Mouse (Mus musculus) testis, adult 2 months (tissue): Measurements from ENCODE around the gene Inpp5k. TPM values are rescaled to one million over a fixed set of nuclear protein-coding genes. Genes with fewer than 3 reads are reported as not detected.
"Not testable (repeated sequence)": the region's sequence is repeated elsewhere in the genome, so short reads cannot be mapped to it uniquely, and the experiment has no call there.

Experiments
- H3K27ac ChIP-seq: fragments of 200-500 bp; 2 replicates; pipeline ENCODE4 v1.5.1; 2012; ENCODE audit warnings: low read depth, low read length; ENCODE audit not compliant: control insufficient read depth, insufficient read depth
- H3K27me3 ChIP-seq: fragments of 200-500 bp; 2 replicates; pipeline ENCODE4 v1.6.1; 2012; ENCODE audit warnings: mild to moderate bottlenecking, low read length, moderate library complexity; ENCODE audit not compliant: control insufficient read depth, insufficient read depth
- H3K36me3 ChIP-seq: fragments of 200-500 bp; 2 replicates; pipeline ENCODE4 v1.6.1; 2012; ENCODE audit warnings: mild to moderate bottlenecking, low read length; ENCODE audit not compliant: control insufficient read depth, insufficient read depth
- H3K4me1 ChIP-seq: fragments of 200-500 bp; 2 replicates; pipeline ENCODE4 v1.6.1; 2012; ENCODE audit warnings: low read length; ENCODE audit not compliant: control insufficient read depth, insufficient read depth
- H3K4me3 ChIP-seq: fragments of 200-500 bp; 2 replicates; pipeline ENCODE4 v1.5.1; 2012; ENCODE audit warnings: low read depth, mild to moderate bottlenecking, low read length, moderate library complexity, mixed read lengths; ENCODE audit not compliant: control insufficient read depth
- CTCF ChIP-seq: fragments of 200-500 bp; IDR thresholded peaks from 2 replicates; pipeline ENCODE4 v1.5.1; 2012; ENCODE audit warnings: low read depth, mild to moderate bottlenecking, inconsistent platforms, low read length, moderate library complexity; ENCODE audit not compliant: control insufficient read depth, insufficient read depth, insufficient replicate concordance
- POLR2A ChIP-seq: fragments of 200-500 bp; IDR thresholded peaks from 2 replicates; pipeline ENCODE4 v1.6.1; 2012; ENCODE audit warnings: low read depth, mild to moderate bottlenecking, inconsistent platforms, low read length, moderate library complexity; ENCODE audit not compliant: control insufficient read depth
- polyA plus RNA-seq: library from polyadenylated mRNA; depleted of rRNA; stranded (reverse); fragments of >200 nt; gene quantifications from 2 replicates; pipeline ENCODE4 v1.2.3, GENCODE M21; 2012; rRNA removed

The Inpp5k gene
- polyA plus RNA-seq, 1 experiment, result 128 TPM

- Histone ChIP-seq H3K36me3 (no peaks in the 10 kb centered on the region), H3K27ac (no peak overlapping the region), H3K4me1 (peaks cover 4% of the 10 kb centered on the region), H3K27me3 (no peaks in the 10 kb centered on the region), H3K4me3 (no peak overlapping the region)
- TF ChIP-seq CTCF (no peak), POLR2A (no peak)
These were observed 54.2 kb downstream of the Inpp5k start for GRCm38 (mm10) chr11:75684956-75685355.

- Histone ChIP-seq H3K27ac (no peak overlapping the region), H3K27me3 (no peaks in the 10 kb centered on the region), H3K4me3 (no peak overlapping the region), H3K4me1 (no peaks in the 10 kb centered on the region), H3K36me3 (no peaks in the 10 kb centered on the region)
- TF ChIP-seq CTCF, result no peak
- no peak for TF ChIP-seq POLR2A
These were observed 56.7 kb downstream of the Inpp5k start for GRCm38 (mm10) chr11:75687343-75687993.

GRCm38 (mm10) chr11:75688132-75688531 is 57.3 kb downstream of the Inpp5k start:
- Histone ChIP-seq H3K36me3 (no peaks in the 10 kb centered on the region), H3K4me1 (no peaks in the 10 kb centered on the region), H3K27ac (no peak overlapping the region), H3K4me3 (no peak overlapping the region), H3K27me3 (no peaks in the 10 kb centered on the region)
- TF ChIP-seq CTCF (no peak), POLR2A (no peak)

GRCm38 (mm10) chr11:75689977-75690376 is 59.2 kb downstream of the Inpp5k start:
- Histone ChIP-seq H3K27me3 (no peaks in the 10 kb centered on the region), H3K4me1 (no peaks in the 10 kb centered on the region), H3K36me3 (no peaks in the 10 kb centered on the region), H3K4me3 (no peak overlapping the region), H3K27ac (no peak overlapping the region)
- TF ChIP-seq POLR2A (no peak), CTCF (no peak)

GRCm38 (mm10) chr11:75691047-75691446 is 60.3 kb downstream of the Inpp5k start:
- H3K27ac ChIP-seq, result no peak overlapping the region
- H3K4me1 ChIP-seq, result no peaks in the 10 kb centered on the region
- H3K27me3 ChIP-seq, result no peaks in the 10 kb centered on the region
- no peak overlapping the region for H3K4me3 ChIP-seq
- TF ChIP-seq POLR2A (no peak), CTCF (no peak)
- H3K36me3 ChIP-seq, result no peaks in the 10 kb centered on the region; the same call in 1 of the 2 replicates

GRCm38 (mm10) chr11:75693570-75693969 is 62.8 kb downstream of the Inpp5k start:
- Histone ChIP-seq H3K27ac (no peak overlapping the region), H3K27me3 (no peaks in the 10 kb centered on the region), H3K36me3 (no peaks in the 10 kb centered on the region; the same call in none of the 2 replicates), H3K4me1 (no peaks in the 10 kb centered on the region), H3K4me3 (no peak overlapping the region)
- TF ChIP-seq CTCF, result no peak
- no peak for TF ChIP-seq POLR2A

- H3K4me1 ChIP-seq, H3K27me3 ChIP-seq, H3K27ac ChIP-seq, H3K4me3 ChIP-seq, H3K36me3 ChIP-seq: not testable (repeated sequence)
These were observed 66.7 kb downstream of the Inpp5k start for GRCm38 (mm10) chr11:75697464-75697863.

Other genes starting within 250 kb of the Inpp5k start
- gene Serpinf1, start 208.3 kb upstream of the Inpp5k start, polyA plus RNA-seq, result 13.2 and 13.3 TPM in 2 replicates
- gene Serpinf2, start 191.4 kb upstream of the Inpp5k start, polyA plus RNA-seq, result 0.29 and 0.33 TPM in 2 replicates
- 4.1 and 5.1 TPM in 2 replicates for gene Wdr81, start 176.3 kb upstream of the Inpp5k start, polyA plus RNA-seq
- gene Tlcd2, start 169.3 kb upstream of the Inpp5k start, polyA plus RNA-seq, result 6.8 and 7.3 TPM in 2 replicates
- gene Prpf8, start 144.2 kb upstream of the Inpp5k start, polyA plus RNA-seq, result 45.6 and 48.8 TPM in 2 replicates
- gene Rilp, start 120.9 kb upstream of the Inpp5k start, polyA plus RNA-seq, result 0.58 and 0.94 TPM in 2 replicates
- gene Scarf1, start 117.4 kb upstream of the Inpp5k start, polyA plus RNA-seq, result 0.64 and 0.77 TPM in 2 replicates
- gene Slc43a2, start 99.3 kb upstream of the Inpp5k start, polyA plus RNA-seq, result 23.0 and 27.1 TPM in 2 replicates
- 39.4 and 41.3 TPM in 2 replicates for gene Pitpna, start 42.9 kb upstream of the Inpp5k start, polyA plus RNA-seq
- gene Myo1c, start 19.5 kb downstream of the Inpp5k start, polyA plus RNA-seq, result 41.3 and 48.7 TPM in 2 replicates
- 27.0 and 35.8 TPM in 2 replicates for gene Crk, start 48.3 kb downstream of the Inpp5k start, polyA plus RNA-seq
- 172 and 188 TPM in 2 replicates for gene Ywhae, start 101.9 kb downstream of the Inpp5k start, polyA plus RNA-seq
- gene Doc2b, start 165.1 kb downstream of the Inpp5k start, polyA plus RNA-seq, result 0.78 and 0.96 TPM in 2 replicates